Mouse (Mus musculus) gastrocnemius, postnatal 14 days (tissue): ENCODE measurements around the gene Ptma. TPM values are rescaled to one million over a fixed set of nuclear protein-coding genes. Genes with fewer than 3 reads are reported as not detected.
"Not testable (repeated sequence)": the region's sequence is repeated elsewhere in the genome, so short reads cannot be mapped to it uniquely, and the experiment has no call there.

Experiments
- DNase-seq: peaks from one replicate; pipeline ENCODE4 v3.0.0; 2021; ENCODE audit warnings: mixed read lengths
- intact Hi-C: fragments of 180-260 bp; cut with DNase I; formaldehyde crosslinking; loops from one replicate; pipeline ENCODE4 v1.15.1; 2025; ENCODE audit warnings: low total_unique reads
- total RNA-seq, 2 experiments: library from RNA; stranded (reverse); gene quantifications; 2 replicates each; pipeline ENCODE4 v1.2.3; 2021

Gene Ptma
- total RNA-seq, 2 experiments from 2014 or later: 184 to 248 TPM

- no peak for DNase-seq
- intact Hi-C loops: no loop called here
Measured at GRCm38 (mm10) chr1:86510676-86511441, 15.7 kb upstream of the Ptma start.

GRCm38 (mm10) chr1:86512154-86512720 lies 14.3 kb upstream of the Ptma start:
- DNase-seq: no peak
- intact Hi-C loops: no loop called here

GRCm38 (mm10) chr1:86513031-86513430 lies 13.5 kb upstream of the Ptma start:
- DNase-seq, intact Hi-C loops: not testable (repeated sequence)

- no peak for DNase-seq
- intact Hi-C loops: no loop called here
Measured at GRCm38 (mm10) chr1:86515715-86516410, 10.7 kb upstream of the Ptma start.

- no peak for DNase-seq
- intact Hi-C loops: no loop called here
Measured at GRCm38 (mm10) chr1:86517076-86517475, 9.4 kb upstream of the Ptma start.

- intact Hi-C loops: no loop called here
- DNase-seq: peak; percentile 47
Measured at GRCm38 (mm10) chr1:86520361-86520760, 6.2 kb upstream of the Ptma start.

- intact Hi-C loops: no loop called here
Measured at GRCm38 (mm10) chr1:86522286-86522871, 4.1 kb upstream of the Ptma start.

GRCm38 (mm10) chr1:86523776-86524618 lies 2.5 kb upstream of the Ptma start:
- DNase-seq: no peak
- intact Hi-C loops: no loop called here

More at GRCm38 (mm10) chr1:86522286-86522871, 4.1 kb upstream of the Ptma start:
- peak; percentile 34 for DNase-seq

- DNase-seq: peak; percentile 99
- intact Hi-C loops: no loop called here
Measured at GRCm38 (mm10) chr1:86524619-86525498, 1.7 kb upstream of the Ptma start.

GRCm38 (mm10) chr1:86525499-86526115 lies 919 bp upstream of the Ptma start:
- intact Hi-C loops: no loop called here
- peak; percentile 75 for DNase-seq

GRCm38 (mm10) chr1:86526789-86527598 lies 468 bp downstream of the Ptma start:
- intact Hi-C loops: no loop called here
- peak; percentile 60 for DNase-seq

GRCm38 (mm10) chr1:86527599-86528486 lies 1.3 kb downstream of the Ptma start:
- peak; percentile 90 for DNase-seq
- intact Hi-C loops: no loop called here

- intact Hi-C loops: no loop called here
- DNase-seq: peak; percentile 23
Measured at GRCm38 (mm10) chr1:86528571-86529180, 2.1 kb downstream of the Ptma start.

- DNase-seq: no peak
- intact Hi-C loops: no loop called here
Measured at GRCm38 (mm10) chr1:86529590-86529989, 3.1 kb downstream of the Ptma start.

- intact Hi-C loops: loop anchor here (10.0 kb wide), 1 partner anchor 86 kb away; no protein-coding TSS in a partner anchor
- no peak for DNase-seq
Measured at GRCm38 (mm10) chr1:86530871-86531546, 4.5 kb downstream of the Ptma start.
